Mouse (Mus musculus): ENCODE measurements at regions not wholly inside any gene's neighbourhood (a gene's known extent, or its start where the extent isn't known, plus 50 kb on each side); places are given as distances from the start of the nearest gene placed in this dataset.

DNA sequence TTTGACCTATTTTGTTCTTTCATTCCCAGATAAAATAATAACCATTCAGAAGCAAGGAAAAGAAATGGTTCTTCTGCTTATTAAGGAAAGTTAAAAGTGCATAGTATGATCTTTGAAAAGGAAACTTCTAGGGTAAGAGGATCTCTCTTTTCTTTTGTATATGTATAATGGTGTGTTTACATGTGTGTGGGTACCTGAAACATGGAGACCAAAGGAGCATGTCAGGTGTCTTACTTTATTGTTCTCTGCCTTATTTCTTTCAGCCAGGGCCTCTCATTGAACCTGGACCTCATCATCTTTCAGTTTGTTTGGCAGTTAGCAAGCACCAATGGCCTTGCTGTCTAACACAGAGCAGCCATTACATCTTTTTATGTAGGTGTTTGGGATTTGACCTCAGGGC lies 101.0 kb upstream of the Cypt1 start:
- no peak for TF ChIP-seq NANOG (IDR thresholded peaks at IDR 0.05; ENCODE audit: borderline replicate concordance, low read length)
- TF ChIP-seq CTCF (conservative IDR thresholded peaks at IDR 0.05; ENCODE audit: low read length), result no peak
- no peak for TF ChIP-seq POU5F1 (IDR thresholded peaks at IDR 0.05; ENCODE audit: borderline replicate concordance, low read length)

Data from E14TG2a.4 (cell line).